ENCODE assay signal across 8 mouse cellular contexts in the genomic region with DNA sequence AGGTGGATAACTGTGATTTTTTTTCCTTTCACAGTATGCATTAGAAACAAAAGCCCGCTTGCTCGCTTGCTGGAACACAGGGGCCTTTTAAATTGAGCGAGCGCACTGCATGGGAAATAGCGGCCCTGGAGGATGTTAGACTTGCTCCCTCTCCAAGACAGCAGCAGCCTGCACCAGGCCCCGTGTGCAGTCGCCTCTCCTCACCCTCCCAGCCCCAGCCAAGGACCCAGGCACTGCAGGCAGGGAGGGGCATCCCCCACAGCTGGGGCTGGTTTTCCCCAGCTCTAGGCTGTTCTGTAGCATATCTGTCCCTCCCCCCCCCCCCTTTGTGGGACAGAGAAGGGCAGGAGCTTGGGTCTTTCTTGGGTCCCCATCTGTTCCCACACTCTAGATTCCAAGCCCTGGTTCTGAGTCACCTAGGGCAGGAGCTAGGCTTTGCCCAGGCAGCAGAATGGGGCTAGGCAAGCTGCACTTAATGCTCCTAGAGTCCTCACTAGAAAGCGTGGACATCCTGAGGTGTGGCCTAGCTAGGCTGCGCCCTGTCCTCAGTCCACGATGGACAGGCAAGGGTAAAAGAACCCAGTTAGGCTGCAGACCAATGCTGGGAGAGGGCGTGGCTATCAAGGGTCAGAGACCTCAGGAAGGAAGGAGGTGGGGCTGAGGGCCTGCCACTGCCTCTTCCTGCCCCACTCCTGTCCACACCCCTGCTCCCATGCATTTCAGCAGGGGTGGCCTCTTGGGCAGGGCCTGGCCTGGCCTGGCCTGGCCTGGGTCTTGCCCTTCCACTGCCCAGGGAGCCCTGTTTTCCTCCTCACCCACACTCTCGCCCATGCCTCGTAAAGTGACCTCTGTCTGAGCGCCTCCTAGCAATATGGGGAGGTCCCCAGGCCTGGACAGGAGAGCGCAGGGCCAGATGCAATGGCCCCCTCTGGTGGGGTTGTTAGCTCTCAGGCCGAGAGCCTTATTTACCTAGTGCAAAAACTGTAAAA.
DNase-seq lines count a peak whose midpoint lies in the region; ATAC-seq lines count a peak whose summit lies in the region.

No protein-coding gene starts in this region.

- 51% methylated on average over 16 of the region's 16 CpGs for WGBS in forebrain, embryonic 11.5 days
- WGBS in large intestine, adult 2 months, result 51% methylated on average over 16 of the region's 16 CpGs

- peak overlapping the region; percentile 26; the same call in 1 of the 2 replicates for H3K27ac ChIP-seq in forebrain, embryonic 11.5 days (ENCODE audit: low read depth, low read length)

- no peak overlapping the region; the same call in 1 of the 2 replicates for H3K9ac ChIP-seq in forebrain, embryonic 11.5 days (ENCODE audit: low read length)

- no peaks in the 10 kb centered on the region; the same call in 1 of the 2 replicates for H3K36me3 ChIP-seq in forebrain, embryonic 11.5 days (ENCODE audit: control insufficient read depth, insufficient read depth, low read length)

- no peaks in the 10 kb centered on the region for H3K9me3 ChIP-seq in forebrain, embryonic 11.5 days (ENCODE audit: control insufficient read depth, low read length)

- H3K4me1 ChIP-seq in forebrain, embryonic 11.5 days (replicated peaks; ENCODE audit: control insufficient read depth, insufficient read depth, low read length), result no peaks in the 10 kb centered on the region

- no peak overlapping the region for H3K4me2 ChIP-seq in forebrain, embryonic 11.5 days (ENCODE audit: low read depth, low read length, severe bottlenecking)

- DNase-seq in layer of hippocampus, adult 11-12 months (ENCODE audit: low spot score), result peak; percentile 25
- DNase-seq in layer of hippocampus, adult 8-10 months (ENCODE audit: low spot score in 2 of 2), result no peak
- DNase-seq in forebrain, embryonic 11.5 days (ENCODE audit: low spot score), result no peak
- DNase-seq in heart, postnatal 36 days, result peak; percentile 68 to 70
- peak; percentile 40 for DNase-seq in large intestine, adult 2 months (ENCODE audit: low read depth, low spot score)
- DNase-seq in yolk sac, embryonic 10.5 days (ENCODE audit: low spot score), result peak; percentile 74
- no peak for DNase-seq in layer of hippocampus, adult 9-11 months

- no peaks in the 10 kb centered on the region for H3K27me3 ChIP-seq in forebrain, embryonic 11.5 days (ENCODE audit: control insufficient read depth, insufficient read depth, low read length)

- peak; percentile 66 for ATAC-seq in forebrain, embryonic 11.5 days (replicated peaks; ENCODE audit: low FRiP score)
- ATAC-seq in megakaryocyte progenitor cell, adult 5-6 weeks (replicated peaks; ENCODE audit: poor library complexity), result peak; percentile 75

- no peak overlapping the region for H3K4me3 ChIP-seq in forebrain, embryonic 11.5 days (ENCODE audit: low read depth, low read length)

- intact Hi-C loops in heart, postnatal 36 days (cut with DNase I), result loop anchor here (1.0 to 2.0 kb wide), 2 partner anchors 67 to 80 kb away; no protein-coding TSS in a partner anchor

Comparison
In these comparisons a context has a peak if more than half of its experiments do, and no peak if none do; other contexts are left out.
1. DNase-seq: peak in layer of hippocampus, adult 11-12 months (single experiment), heart, postnatal 36 days (2 of 2), large intestine, adult 2 months (single experiment) and yolk sac, embryonic 10.5 days (single experiment); none in layer of hippocampus, adult 8-10 months (0 of 2), forebrain, embryonic 11.5 days (single experiment) and layer of hippocampus, adult 9-11 months (single experiment).